Mouse (Mus musculus) Patski (cell line): ENCODE data around the gene Rgs10. TPM values are rescaled to one million over a fixed set of nuclear protein-coding genes. Genes with fewer than 3 reads are reported as not detected.

Source experiments
- ATAC-seq: fragments of 100-300 bp; one replicate; pipeline ENCODE4 v1.8.0; 2021
- CTCF ChIA-PET: fragments of 350-600 bp; sonication (Branson Sonifier 250); formaldehyde crosslinking; loops from one replicate; lab custom pipeline; 2022; ENCODE audit warnings: inconsistent platforms; lab: Charles Lee
- POLR2A ChIA-PET: fragments of 350-600 bp; sonication (Branson Sonifier 250); formaldehyde crosslinking; loops from one replicate; lab custom pipeline; 2022; ENCODE audit warnings: antibody characterized with exemption, inconsistent platforms; lab: Charles Lee
- DNase-seq: peaks from one replicate; pipeline ENCODE4 v3.0.0-alpha.2; 2011; ENCODE audit warnings: low read depth, low spot score
- H3K27me3 ChIP-seq: fragments of 371-371 bp; one replicate; pipeline ENCODE4 v1.5.1; 2021
- CTCF ChIP-seq: fragments of 100-300 bp; IDR thresholded peaks from one replicate; pipeline ENCODE4 v1.5.1; 2021
- in situ Hi-C: fragments of 300-500 bp; cut with MboI; formaldehyde crosslinking; loops from 3 replicates; pipeline ENCODE4 v1.11.1; 2018; ENCODE audit warnings: low pct_unique_long_range_greater_than_20kb, mixed read lengths
- polyA plus RNA-seq: library from polyadenylated mRNA; unstranded; gene quantifications from one replicate; pipeline ENCODE4 v1.2.3, GENCODE M21; 2021

Gene Rgs10
- polyA plus RNA-seq, 1 experiment from 2014 or later: 111 TPM

- CTCF ChIA-PET: no interaction called here
- ATAC-seq: no peak
- no peak for TF ChIP-seq CTCF
- in situ Hi-C loops: no loop called here
- H3K27me3 ChIP-seq: no peaks in the 10 kb centered on the region
- POLR2A ChIA-PET: no interaction called here
- DNase-seq: no peak
Observed at GRCm38 (mm10) chr7:128410708-128411413, 7.7 kb downstream of the Rgs10 start.

- DNase-seq (no peak), ATAC-seq (no peak)
- no peak for TF ChIP-seq CTCF
- in situ Hi-C loops: no loop called here
- CTCF ChIA-PET: interaction anchor here (1.2 kb wide), 1 partner anchor 12 kb away, joined by 3 read pairs; no protein-coding TSS in a partner anchor
- POLR2A ChIA-PET: no interaction called here
- no peaks in the 10 kb centered on the region for H3K27me3 ChIP-seq
Observed at GRCm38 (mm10) chr7:128408265-128408664, 10.3 kb downstream of the Rgs10 start.

- in situ Hi-C loops: no loop called here
- no peak for ATAC-seq
- ChIA-PET CTCF (no interaction called here), POLR2A (no interaction called here)
- no peak for DNase-seq
- no peaks in the 10 kb centered on the region for H3K27me3 ChIP-seq
- TF ChIP-seq CTCF: no peak
Observed at GRCm38 (mm10) chr7:128403988-128404387, 14.6 kb downstream of the Rgs10 start.

- ATAC-seq (no peak), DNase-seq (no peak)
- CTCF ChIA-PET: no interaction called here
- no peak for TF ChIP-seq CTCF
- no peaks in the 10 kb centered on the region for H3K27me3 ChIP-seq
- POLR2A ChIA-PET: no interaction called here
- in situ Hi-C loops: no loop called here
Observed at GRCm38 (mm10) chr7:128403586-128403985, 15.0 kb downstream of the Rgs10 start.

- ChIA-PET POLR2A (no interaction called here), CTCF (no interaction called here)
- in situ Hi-C loops: no loop called here
Observed at GRCm38 (mm10) chr7:128403128-128403527, 15.4 kb downstream of the Rgs10 start.

GRCm38 (mm10) chr7:128402577-128402976, 16.0 kb downstream of the Rgs10 start:
- DNase-seq (no peak), ATAC-seq (no peak)
- in situ Hi-C loops: no loop called here

More at GRCm38 (mm10) chr7:128403128-128403527, 15.4 kb downstream of the Rgs10 start:
- no peak for ATAC-seq
- no peaks in the 10 kb centered on the region for H3K27me3 ChIP-seq
- no peak for TF ChIP-seq CTCF
- no peak for DNase-seq

GRCm38 (mm10) chr7:128398664-128399063, 19.9 kb downstream of the Rgs10 start:
- in situ Hi-C loops: no loop called here
- DNase-seq (no peak), ATAC-seq (no peak)
- H3K27me3 ChIP-seq: no peaks in the 10 kb centered on the region
- TF ChIP-seq CTCF: no peak
- POLR2A ChIA-PET: no interaction called here
- CTCF ChIA-PET: interaction anchor here (1.5 to 1.6 kb wide), 2 partner anchors 22 to 27 kb away, joined by 3 to 5 read pairs; no protein-coding TSS in a partner anchor

More at GRCm38 (mm10) chr7:128402577-128402976, 16.0 kb downstream of the Rgs10 start:
- no peak for TF ChIP-seq CTCF
- ChIA-PET POLR2A (no interaction called here), CTCF (no interaction called here)
- H3K27me3 ChIP-seq: no peaks in the 10 kb centered on the region

- DNase-seq (no peak), ATAC-seq (no peak)
- ChIA-PET CTCF (interaction anchor here (0.8 to 1.6 kb wide), 3 partner anchors 10 to 40 kb away, joined by 3 to 5 read pairs (median 5); no protein-coding TSS in a partner anchor), POLR2A (no interaction called here)
- no peaks in the 10 kb centered on the region for H3K27me3 ChIP-seq
- no peak for TF ChIP-seq CTCF
- in situ Hi-C loops: no loop called here
Observed at GRCm38 (mm10) chr7:128397066-128397465, 21.5 kb downstream of the Rgs10 start.

- no peaks in the 10 kb centered on the region for H3K27me3 ChIP-seq
- DNase-seq (no peak), ATAC-seq (no peak)
- in situ Hi-C loops: no loop called here
- ChIA-PET CTCF (no interaction called here), POLR2A (no interaction called here)
- TF ChIP-seq CTCF: no peak
Observed at GRCm38 (mm10) chr7:128393756-128394155, 24.8 kb downstream of the Rgs10 start.

- no peaks in the 10 kb centered on the region for H3K27me3 ChIP-seq
- POLR2A ChIA-PET: no interaction called here
- CTCF ChIA-PET: no interaction called here
- DNase-seq: no peak
- ATAC-seq: no peak
- in situ Hi-C loops: no loop called here
- TF ChIP-seq CTCF: no peak
Observed at GRCm38 (mm10) chr7:128392972-128393314, 25.6 kb downstream of the Rgs10 start.

- DNase-seq (no peak), ATAC-seq (no peak)
- ChIA-PET CTCF (no interaction called here), POLR2A (no interaction called here)
- no peak for TF ChIP-seq CTCF
- in situ Hi-C loops: no loop called here
- no peaks in the 10 kb centered on the region for H3K27me3 ChIP-seq
Observed at GRCm38 (mm10) chr7:128392071-128392971, 26.2 kb downstream of the Rgs10 start.
